Mouse (Mus musculus) small intestine, adult 2 months (tissue): ENCODE measurements around the gene Slc28a1.

Source experiments
- CTCF ChIP-seq: fragments of 200-500 bp; IDR thresholded peaks from 2 replicates; pipeline ENCODE4 v1.5.1; 2012; ENCODE audit warnings: low read depth, mild to moderate bottlenecking, control low read depth, inconsistent platforms, low read length, moderate library complexity, mixed read lengths; ENCODE audit not compliant: insufficient replicate concordance, insufficient read length; ENCODE audit errors: extremely low read depth
- POLR2A ChIP-seq: fragments of 200-500 bp; IDR thresholded peaks from 2 replicates; pipeline ENCODE4 v1.6.1; 2012; ENCODE audit warnings: low read depth, mild to moderate bottlenecking, control low read depth, inconsistent platforms, low read length, moderate library complexity

DNA sequence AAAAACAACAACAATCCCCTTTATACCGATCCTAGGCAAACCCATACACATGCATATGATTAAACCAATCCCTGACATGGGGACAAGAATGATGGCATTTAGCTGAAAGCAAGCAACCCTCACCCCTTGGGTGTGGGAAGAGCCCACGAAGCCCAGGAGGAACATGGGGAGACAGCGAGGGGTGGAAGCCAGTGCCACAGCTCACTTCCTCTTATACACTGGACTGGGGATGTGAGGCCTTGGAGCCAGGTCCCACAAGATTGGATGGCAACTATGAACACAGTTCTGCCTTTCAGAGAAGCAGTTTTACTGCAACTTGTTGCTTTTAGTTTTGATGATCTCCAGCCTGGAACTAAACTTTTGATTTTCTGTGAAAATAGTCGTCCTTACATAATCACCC, 85.2 kb downstream of the Slc28a1 start:
- TF ChIP-seq POLR2A (no peak), CTCF (no peak)
